Mouse (Mus musculus): ENCODE measurements around the gene Enpp3. TPM values are rescaled to one million over a fixed set of nuclear protein-coding genes. Genes with fewer than 3 reads are reported as not detected.

The Enpp3 gene
- total RNA-seq, 2 experiments from 2014 or later = 0.27 TPM; not detected in 1

GRCm38 (mm10) chr10:24834634-24835371 lies 7.8 kb downstream of the Enpp3 start:
- Histone ChIP-seq H3K27ac (no peak overlapping the region), H3K4me3 (no peak overlapping the region)
- no peak for DNase-seq (ENCODE audit: extremely low spot score in 1 of 2, low spot score in 2 of 2)
- TF ChIP-seq CTCF (IDR thresholded peaks at IDR 0.05) = no peak
- intact Hi-C loops (cut with DNase I) = no loop called here

- no peak for DNase-seq (ENCODE audit: extremely low spot score in 1 of 2, low spot score in 2 of 2)
- no peak for TF ChIP-seq CTCF (IDR thresholded peaks at IDR 0.05)
- intact Hi-C loops (cut with DNase I) = no loop called here
- no peak overlapping the region for H3K4me3 ChIP-seq
- H3K27ac ChIP-seq = no peak overlapping the region
Observed at GRCm38 (mm10) chr10:24832306-24832705, 10.3 kb downstream of the Enpp3 start.

GRCm38 (mm10) chr10:24831377-24832095 lies 11.1 kb downstream of the Enpp3 start:
- no peak for TF ChIP-seq CTCF (IDR thresholded peaks at IDR 0.05)
- Histone ChIP-seq H3K27ac (no peak overlapping the region), H3K4me3 (no peak overlapping the region)
- intact Hi-C loops (cut with DNase I) = no loop called here
- DNase-seq (ENCODE audit: extremely low spot score in 1 of 2, low spot score in 2 of 2) = no peak

GRCm38 (mm10) chr10:24830448-24830847 lies 12.2 kb downstream of the Enpp3 start:
- H3K4me3 ChIP-seq = no peak overlapping the region
- TF ChIP-seq CTCF (IDR thresholded peaks at IDR 0.05) = no peak
- DNase-seq (ENCODE audit: extremely low spot score in 1 of 2, low spot score in 2 of 2) = no peak
- H3K27ac ChIP-seq = no peak overlapping the region
- intact Hi-C loops (cut with DNase I) = no loop called here

- Histone ChIP-seq H3K27ac (no peak overlapping the region), H3K4me3 (no peak overlapping the region)
- intact Hi-C loops (cut with DNase I) = no loop called here
- DNase-seq (ENCODE audit: extremely low spot score in 1 of 2, low spot score in 2 of 2) = no peak
- TF ChIP-seq CTCF (IDR thresholded peaks at IDR 0.05) = no peak
Observed at GRCm38 (mm10) chr10:24828136-24828535, 14.5 kb downstream of the Enpp3 start.

GRCm38 (mm10) chr10:24826130-24826529 lies 16.5 kb downstream of the Enpp3 start:
- TF ChIP-seq CTCF (IDR thresholded peaks at IDR 0.05) = no peak
- intact Hi-C loops (cut with DNase I) = no loop called here
- no peak for DNase-seq (ENCODE audit: extremely low spot score in 1 of 2, low spot score in 2 of 2)
- Histone ChIP-seq H3K27ac (no peak overlapping the region), H3K4me3 (no peak overlapping the region)

GRCm38 (mm10) chr10:24825456-24826081 lies 17.1 kb downstream of the Enpp3 start:
- no peak for DNase-seq (ENCODE audit: extremely low spot score in 1 of 2, low spot score in 2 of 2)
- no peak overlapping the region for H3K27ac ChIP-seq
- intact Hi-C loops (cut with DNase I) = no loop called here
- no peak overlapping the region for H3K4me3 ChIP-seq
- TF ChIP-seq CTCF (IDR thresholded peaks at IDR 0.05) = no peak

- Histone ChIP-seq H3K4me3 (no peak overlapping the region), H3K27ac (no peak overlapping the region)
- intact Hi-C loops (cut with DNase I) = no loop called here
- no peak for DNase-seq (ENCODE audit: extremely low spot score in 1 of 2, low spot score in 2 of 2)
- TF ChIP-seq CTCF (IDR thresholded peaks at IDR 0.05) = no peak
Observed at GRCm38 (mm10) chr10:24824621-24825020, 18.0 kb downstream of the Enpp3 start.

GRCm38 (mm10) chr10:24823697-24824535 lies 18.7 kb downstream of the Enpp3 start:
- DNase-seq (ENCODE audit: extremely low spot score in 1 of 2, low spot score in 2 of 2) = no peak
- intact Hi-C loops (cut with DNase I) = no loop called here
- no peak overlapping the region for H3K27ac ChIP-seq

GRCm38 (mm10) chr10:24823265-24823664 lies 19.4 kb downstream of the Enpp3 start:
- TF ChIP-seq CTCF (IDR thresholded peaks at IDR 0.05) = no peak
- H3K27ac ChIP-seq = no peak overlapping the region
- no peak overlapping the region for H3K4me3 ChIP-seq
- intact Hi-C loops (cut with DNase I) = no loop called here
- DNase-seq (ENCODE audit: extremely low spot score in 1 of 2, low spot score in 2 of 2) = no peak

More at GRCm38 (mm10) chr10:24823697-24824535, 18.7 kb downstream of the Enpp3 start:
- TF ChIP-seq CTCF (IDR thresholded peaks at IDR 0.05) = no peak
- H3K4me3 ChIP-seq = no peak overlapping the region

- no peak for DNase-seq (ENCODE audit: extremely low spot score in 1 of 2, low spot score in 2 of 2)
- intact Hi-C loops (cut with DNase I) = no loop called here
- no peak overlapping the region for H3K4me3 ChIP-seq
- no peak for TF ChIP-seq CTCF (IDR thresholded peaks at IDR 0.05)
- H3K27ac ChIP-seq = no peak overlapping the region
Observed at GRCm38 (mm10) chr10:24822842-24823241, 19.8 kb downstream of the Enpp3 start.
